Mouse (Mus musculus): ENCODE results near the gene Ica1. TPM values are rescaled to one million over a fixed set of nuclear protein-coding genes. Genes with fewer than 3 reads are reported as not detected.

The Ica1 gene
- polyA plus RNA-seq, 1 experiment from 2014 or later: 35.6 TPM

- H3K4me1 ChIP-seq (ENCODE audit: control insufficient read depth, insufficient read depth, low read length): peaks cover 6% of the 10 kb centered on the region
- 70% methylated on average over 7 of the region's 7 CpGs for WGBS
- no peak overlapping the region for H3K27ac ChIP-seq (ENCODE audit: low read length)
- H3K9ac ChIP-seq (ENCODE audit: low read length): no peak overlapping the region
- no peaks in the 10 kb centered on the region for H3K27me3 ChIP-seq (ENCODE audit: control insufficient read depth, insufficient read depth, low read length)
- no peak overlapping the region for H3K4me2 ChIP-seq (ENCODE audit: low read depth, low read length)
- H3K36me3 ChIP-seq (ENCODE audit: control insufficient read depth, insufficient read depth, low read length): no peaks in the 10 kb centered on the region
- no peaks in the 10 kb centered on the region for H3K9me3 ChIP-seq (replicated peaks; ENCODE audit: control insufficient read depth, low read length)
- ATAC-seq (ENCODE audit: insufficient read depth, low FRiP score): no peak
- no peak overlapping the region for H3K4me3 ChIP-seq (replicated peaks; ENCODE audit: low read length)
Observed at GRCm38 (mm10) chr6:8647513-8648184, 130.6 kb downstream of the Ica1 start.

DNA sequence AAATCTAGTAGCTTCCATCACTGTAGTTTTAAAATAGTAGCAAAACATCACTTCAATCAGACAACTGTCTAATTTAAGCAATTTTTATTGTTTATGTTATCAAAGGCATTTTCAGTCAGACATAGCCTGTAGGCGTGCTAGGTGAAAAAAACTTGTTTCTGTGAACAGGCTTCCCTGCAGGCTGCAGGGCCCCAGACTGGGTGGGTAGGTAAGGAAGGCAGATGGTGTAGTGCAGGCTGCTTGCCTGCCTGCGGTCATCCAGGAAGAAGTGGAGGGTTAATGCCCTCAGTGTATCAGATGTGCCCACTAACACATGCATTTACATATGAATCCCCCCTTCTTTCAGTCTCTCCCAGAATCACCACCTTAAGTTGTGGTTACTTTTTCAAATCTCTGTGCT, 132.6 kb downstream of the Ica1 start:
- Histone ChIP-seq H3K27me3 (ENCODE audit: control insufficient read depth, insufficient read depth, low read length) (no peaks in the 10 kb centered on the region), H3K36me3 (ENCODE audit: control insufficient read depth, insufficient read depth, low read length) (no peaks in the 10 kb centered on the region), H3K4me2 (ENCODE audit: low read depth, low read length) (no peak overlapping the region), H3K9me3 (replicated peaks; ENCODE audit: control insufficient read depth, low read length) (no peaks in the 10 kb centered on the region), H3K27ac (ENCODE audit: low read length) (no peak overlapping the region), H3K4me1 (ENCODE audit: control insufficient read depth, insufficient read depth, low read length) (peaks cover 6% of the 10 kb centered on the region), H3K9ac (ENCODE audit: low read length) (no peak overlapping the region), H3K4me3 (replicated peaks; ENCODE audit: low read length) (no peak overlapping the region)
- 57% methylated on average over 2 of the region's 2 CpGs for WGBS
- no peak for ATAC-seq (ENCODE audit: insufficient read depth, low FRiP score)

DNA sequence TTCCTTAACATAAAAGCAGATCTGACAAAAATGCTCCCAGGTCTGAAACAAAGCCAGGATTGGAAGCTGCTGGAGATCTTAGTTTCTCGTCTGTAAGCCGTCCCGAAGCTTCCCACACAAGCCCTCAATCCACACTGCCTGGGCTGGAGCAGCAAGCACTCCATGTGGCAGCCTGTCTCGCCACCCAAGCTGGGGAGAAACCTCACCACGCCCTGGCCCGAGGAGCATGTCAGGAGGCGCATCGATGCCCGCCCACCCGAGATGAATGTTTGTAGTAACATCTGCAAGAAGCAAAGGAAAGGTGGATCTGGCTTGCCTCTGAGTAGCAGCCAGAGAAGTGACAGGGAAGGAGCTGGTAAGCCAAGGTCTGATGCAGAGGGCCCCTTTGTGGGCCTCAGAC, 133.6 kb downstream of the Ica1 start:
- peak overlapping the region; percentile 33; the same call in 1 of the 2 replicates for H3K27ac ChIP-seq (ENCODE audit: low read length)
- no peaks in the 10 kb centered on the region for H3K27me3 ChIP-seq (ENCODE audit: control insufficient read depth, insufficient read depth, low read length)
- H3K9me3 ChIP-seq (replicated peaks; ENCODE audit: control insufficient read depth, low read length): no peaks in the 10 kb centered on the region
- peaks cover 6% of the 10 kb centered on the region for H3K4me1 ChIP-seq (ENCODE audit: control insufficient read depth, insufficient read depth, low read length)
- H3K4me3 ChIP-seq (replicated peaks; ENCODE audit: low read length): no peak overlapping the region
- no peak overlapping the region; the same call in 1 of the 2 replicates for H3K9ac ChIP-seq (ENCODE audit: low read length)
- 62% methylated on average over 10 of the region's 10 CpGs for WGBS
- no peak overlapping the region for H3K4me2 ChIP-seq (ENCODE audit: low read depth, low read length)
- H3K36me3 ChIP-seq (ENCODE audit: control insufficient read depth, insufficient read depth, low read length): no peaks in the 10 kb centered on the region
- no peak; the same call in 1 of the 2 replicates for ATAC-seq (ENCODE audit: insufficient read depth, low FRiP score)

DNA sequence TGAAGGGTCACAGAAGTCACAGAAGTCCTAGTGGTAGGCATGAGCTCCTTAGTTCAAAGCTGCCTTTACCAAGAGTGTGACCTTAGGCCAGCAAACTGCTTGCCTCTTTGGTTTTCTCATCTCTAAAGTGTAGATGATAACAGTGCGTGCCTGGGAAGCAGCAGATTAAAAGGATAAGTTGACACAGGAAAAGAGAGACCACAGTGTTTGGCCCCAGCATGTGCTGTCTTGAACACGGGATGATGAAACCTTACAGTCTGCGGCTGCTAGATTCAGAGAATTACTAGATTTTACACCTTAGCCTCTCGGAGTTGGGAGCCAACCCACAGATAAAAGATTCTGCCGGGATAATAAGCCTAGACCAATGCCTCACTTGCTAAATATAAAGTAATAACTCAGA, 137.4 kb downstream of the Ica1 start:
- no peak overlapping the region for H3K9ac ChIP-seq (ENCODE audit: low read length)
- H3K9me3 ChIP-seq (replicated peaks; ENCODE audit: control insufficient read depth, low read length): no peaks in the 10 kb centered on the region
- peaks cover 6% of the 10 kb centered on the region for H3K4me1 ChIP-seq (ENCODE audit: control insufficient read depth, insufficient read depth, low read length)
- H3K27me3 ChIP-seq (ENCODE audit: control insufficient read depth, insufficient read depth, low read length): no peaks in the 10 kb centered on the region
- 81% methylated on average over 5 of the region's 5 CpGs for WGBS
- H3K27ac ChIP-seq (ENCODE audit: low read length): no peak overlapping the region
- H3K4me3 ChIP-seq (replicated peaks; ENCODE audit: low read length): no peak overlapping the region
- no peaks in the 10 kb centered on the region for H3K36me3 ChIP-seq (ENCODE audit: control insufficient read depth, insufficient read depth, low read length)
- ATAC-seq (ENCODE audit: insufficient read depth, low FRiP score): no peak
- H3K4me2 ChIP-seq (ENCODE audit: low read depth, low read length): no peak overlapping the region

DNA sequence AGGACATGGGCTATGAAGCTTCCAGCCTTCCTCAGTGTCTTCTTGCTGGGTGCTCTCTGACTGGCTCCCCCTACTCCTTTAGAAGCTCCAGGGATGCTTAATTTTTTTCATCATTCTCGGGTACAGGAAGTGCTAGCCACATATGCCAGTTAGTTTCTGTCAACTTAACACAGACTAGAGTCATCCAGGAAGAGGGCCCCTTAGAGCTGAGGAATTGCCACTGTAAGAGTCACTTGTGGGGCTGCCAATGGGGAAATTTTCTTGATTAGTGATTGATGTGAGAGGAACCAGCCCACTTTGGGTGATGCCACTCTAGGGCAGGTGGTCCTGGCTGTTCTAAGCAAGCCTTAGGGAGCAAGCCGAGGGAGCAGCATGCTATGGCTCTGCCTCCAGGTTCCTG, 138.8 kb downstream of the Ica1 start:
- ATAC-seq (ENCODE audit: insufficient read depth, low FRiP score): no peak
- Histone ChIP-seq H3K36me3 (ENCODE audit: control insufficient read depth, insufficient read depth, low read length) (no peaks in the 10 kb centered on the region), H3K9me3 (replicated peaks; ENCODE audit: control insufficient read depth, low read length) (no peaks in the 10 kb centered on the region), H3K4me3 (replicated peaks; ENCODE audit: low read length) (no peak overlapping the region), H3K27ac (ENCODE audit: low read length) (no peak overlapping the region), H3K27me3 (ENCODE audit: control insufficient read depth, insufficient read depth, low read length) (no peaks in the 10 kb centered on the region), H3K4me2 (ENCODE audit: low read depth, low read length) (no peak overlapping the region), H3K9ac (ENCODE audit: low read length) (no peak overlapping the region), H3K4me1 (ENCODE audit: control insufficient read depth, insufficient read depth, low read length) (no peaks in the 10 kb centered on the region; the same call in 1 of the 2 replicates)
- WGBS: 71% methylated on average over 2 of the region's 2 CpGs

DNA sequence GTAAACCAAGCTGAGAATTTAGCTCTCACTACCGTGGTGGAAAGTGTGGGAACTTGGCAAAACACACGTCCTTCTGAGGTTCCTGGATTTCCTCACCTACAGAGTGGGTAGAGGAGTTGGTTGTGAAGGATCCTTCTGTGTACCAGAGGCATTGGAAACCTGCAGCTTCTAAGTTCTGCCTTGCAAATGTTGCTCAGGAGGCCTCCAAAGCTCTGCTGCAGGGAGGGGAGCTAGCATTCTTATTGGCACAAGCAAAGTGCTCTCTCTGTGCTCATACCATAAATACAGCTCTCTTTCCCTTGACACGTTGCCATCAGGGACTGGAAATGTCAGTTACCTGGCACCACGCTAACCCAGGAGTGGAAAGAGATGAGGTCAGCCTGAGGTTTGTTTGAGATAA, 139.4 kb downstream of the Ica1 start:
- H3K9me3 ChIP-seq (replicated peaks; ENCODE audit: control insufficient read depth, low read length): no peaks in the 10 kb centered on the region
- no peak overlapping the region for H3K4me2 ChIP-seq (ENCODE audit: low read depth, low read length)
- H3K36me3 ChIP-seq (ENCODE audit: control insufficient read depth, insufficient read depth, low read length): no peaks in the 10 kb centered on the region
- H3K27me3 ChIP-seq (ENCODE audit: control insufficient read depth, insufficient read depth, low read length): no peaks in the 10 kb centered on the region
- H3K9ac ChIP-seq (ENCODE audit: low read length): no peak overlapping the region
- ATAC-seq (ENCODE audit: insufficient read depth, low FRiP score): no peak
- H3K27ac ChIP-seq (ENCODE audit: low read length): no peak overlapping the region
- H3K4me1 ChIP-seq (ENCODE audit: control insufficient read depth, insufficient read depth, low read length): no peaks in the 10 kb centered on the region
- WGBS: 73% methylated on average over 4 of the region's 4 CpGs
- H3K4me3 ChIP-seq (replicated peaks; ENCODE audit: low read length): no peak overlapping the region

DNA sequence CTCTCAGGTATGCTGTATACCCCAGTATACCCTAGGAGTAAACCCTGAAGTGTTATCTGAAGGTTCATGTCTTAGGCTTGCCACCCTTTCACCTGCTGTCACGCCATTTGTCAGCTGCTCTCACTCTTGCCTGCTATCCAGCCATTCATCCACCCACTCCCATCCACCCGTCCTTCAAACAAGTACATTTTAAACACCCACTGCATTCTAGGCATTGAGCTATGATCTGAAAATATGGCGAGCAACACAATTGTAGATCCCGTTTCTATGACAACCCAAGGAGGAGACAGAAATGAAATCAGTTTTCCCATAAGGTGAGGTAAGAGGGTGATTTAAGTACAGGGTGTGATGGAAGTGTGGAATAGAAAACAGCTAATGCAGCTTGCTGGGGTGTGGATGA, 140.2 kb downstream of the Ica1 start:
- no peak for ATAC-seq (ENCODE audit: insufficient read depth, low FRiP score)
- H3K27me3 ChIP-seq (ENCODE audit: control insufficient read depth, insufficient read depth, low read length): no peaks in the 10 kb centered on the region
- H3K4me3 ChIP-seq (replicated peaks; ENCODE audit: low read length): no peak overlapping the region
- H3K4me1 ChIP-seq (ENCODE audit: control insufficient read depth, insufficient read depth, low read length): no peaks in the 10 kb centered on the region
- 86% methylated on average over 4 of the region's 4 CpGs for WGBS
- no peaks in the 10 kb centered on the region for H3K9me3 ChIP-seq (replicated peaks; ENCODE audit: control insufficient read depth, low read length)
- H3K36me3 ChIP-seq (ENCODE audit: control insufficient read depth, insufficient read depth, low read length): no peaks in the 10 kb centered on the region
- no peak overlapping the region for H3K4me2 ChIP-seq (ENCODE audit: low read depth, low read length)
- no peak overlapping the region for H3K9ac ChIP-seq (ENCODE audit: low read length)
- H3K27ac ChIP-seq (ENCODE audit: low read length): no peak overlapping the region

DNA sequence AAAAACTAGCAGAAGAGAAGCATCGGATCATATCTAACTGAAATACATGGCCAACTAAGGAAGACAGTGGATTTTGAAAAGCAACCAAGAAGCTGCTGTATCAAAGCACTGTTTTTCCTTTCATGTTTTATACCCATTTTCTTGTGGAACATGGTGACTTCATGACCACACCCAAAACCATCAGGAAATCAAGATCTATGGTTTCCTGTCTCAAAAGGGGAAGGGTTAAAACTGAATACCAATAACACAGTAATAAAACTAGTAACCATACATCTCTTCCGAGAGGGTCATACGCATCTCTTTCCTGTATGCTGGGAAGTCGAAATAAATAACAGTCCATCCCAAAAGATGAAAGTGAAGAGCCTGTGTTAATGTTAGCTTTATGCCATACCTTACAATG, 145.6 kb downstream of the Ica1 start:
- Histone ChIP-seq H3K36me3 (ENCODE audit: control insufficient read depth, insufficient read depth, low read length) (no peaks in the 10 kb centered on the region), H3K27ac (ENCODE audit: low read length) (no peak overlapping the region), H3K4me3 (replicated peaks; ENCODE audit: low read length) (no peak overlapping the region), H3K4me1 (ENCODE audit: control insufficient read depth, insufficient read depth, low read length) (no peaks in the 10 kb centered on the region), H3K4me2 (ENCODE audit: low read depth, low read length) (no peak overlapping the region), H3K9ac (ENCODE audit: low read length) (no peak overlapping the region), H3K9me3 (replicated peaks; ENCODE audit: control insufficient read depth, low read length) (no peaks in the 10 kb centered on the region), H3K27me3 (ENCODE audit: control insufficient read depth, insufficient read depth, low read length) (no peaks in the 10 kb centered on the region)
- 88% methylated on average over 4 of the region's 4 CpGs for WGBS
- ATAC-seq (ENCODE audit: insufficient read depth, low FRiP score): no peak

DNA sequence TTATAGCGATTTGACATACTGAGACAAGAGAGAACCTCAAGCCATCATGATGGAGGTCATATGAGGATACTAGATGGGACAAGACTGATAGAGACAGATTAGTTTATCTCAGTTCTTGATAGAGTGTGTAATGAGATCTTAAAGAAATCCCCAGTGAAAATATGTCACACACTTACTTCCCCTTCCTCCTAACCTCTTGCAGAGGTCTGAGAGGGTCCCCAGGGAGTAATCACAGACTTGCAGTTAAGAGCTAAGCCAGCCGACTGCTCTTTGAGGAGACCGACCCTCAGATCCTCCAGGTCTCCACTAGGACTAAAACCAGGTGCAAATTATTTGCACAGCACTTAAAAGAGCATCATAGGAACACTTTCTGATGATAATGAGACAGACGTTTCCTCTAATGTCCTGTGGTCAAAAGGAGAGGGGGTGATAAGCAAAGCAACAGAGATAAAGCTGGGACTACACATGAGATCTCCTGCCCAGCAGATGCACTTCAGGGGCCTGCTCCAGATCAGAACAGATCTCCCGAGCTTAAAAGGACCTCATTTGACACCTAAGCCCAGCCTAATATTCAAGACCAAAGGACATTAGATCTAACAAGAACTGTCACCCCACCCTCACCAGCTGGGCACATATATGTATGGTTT, 146.2 kb downstream of the Ica1 start:
- WGBS: 57% methylated on average over 5 of the region's 5 CpGs
- Histone ChIP-seq H3K9me3 (replicated peaks; ENCODE audit: control insufficient read depth, low read length) (no peaks in the 10 kb centered on the region), H3K4me3 (replicated peaks; ENCODE audit: low read length) (no peak overlapping the region), H3K4me1 (ENCODE audit: control insufficient read depth, insufficient read depth, low read length) (no peaks in the 10 kb centered on the region), H3K27ac (ENCODE audit: low read length) (no peak overlapping the region), H3K9ac (ENCODE audit: low read length) (no peak overlapping the region), H3K27me3 (ENCODE audit: control insufficient read depth, insufficient read depth, low read length) (no peaks in the 10 kb centered on the region), H3K36me3 (ENCODE audit: control insufficient read depth, insufficient read depth, low read length) (no peaks in the 10 kb centered on the region), H3K4me2 (ENCODE audit: low read depth, low read length) (no peak overlapping the region)
- no peak for ATAC-seq (ENCODE audit: insufficient read depth, low FRiP score)

All from stomach, embryonic 16.5 days (tissue).